Mouse (Mus musculus): ENCODE results near the gene Camta1.

Camta1 gene

GRCm38 (mm10) chr4:151155587-151155986 lies 706.1 kb downstream of the Camta1 start:
- DNase-seq (ENCODE audit: extremely low spot score): no peak

GRCm38 (mm10) chr4:151154306-151154705 lies 707.4 kb downstream of the Camta1 start:
- peak; percentile 19 for DNase-seq (ENCODE audit: extremely low spot score)

GRCm38 (mm10) chr4:151152010-151152409 lies 709.7 kb downstream of the Camta1 start:
- DNase-seq (ENCODE audit: extremely low spot score): no peak

GRCm38 (mm10) chr4:151150842-151151241 lies 710.8 kb downstream of the Camta1 start:
- DNase-seq (ENCODE audit: extremely low spot score): no peak

- no peak for DNase-seq (ENCODE audit: extremely low spot score)
These were observed 711.6 kb downstream of the Camta1 start for GRCm38 (mm10) chr4:151150115-151150514.

- no peak for DNase-seq (ENCODE audit: extremely low spot score)
These were observed 714.1 kb downstream of the Camta1 start for GRCm38 (mm10) chr4:151147541-151147940.

- no peak for DNase-seq (ENCODE audit: extremely low spot score)
These were observed 717.6 kb downstream of the Camta1 start for GRCm38 (mm10) chr4:151144121-151144520.

- peak; percentile 96 for DNase-seq (ENCODE audit: extremely low spot score)
These were observed 720.3 kb downstream of the Camta1 start for GRCm38 (mm10) chr4:151141196-151141880.

GRCm38 (mm10) chr4:151140368-151140982 lies 721.2 kb downstream of the Camta1 start:
- DNase-seq (ENCODE audit: extremely low spot score): peak; percentile 85

- DNase-seq (ENCODE audit: extremely low spot score): peak; percentile 83
These were observed 722.4 kb downstream of the Camta1 start for GRCm38 (mm10) chr4:151139053-151139840.

GRCm38 (mm10) chr4:151138586-151138985 lies 723.1 kb downstream of the Camta1 start:
- DNase-seq (ENCODE audit: extremely low spot score): no peak

- no peak for DNase-seq (ENCODE audit: extremely low spot score)
These were observed 723.5 kb downstream of the Camta1 start for GRCm38 (mm10) chr4:151138135-151138534.

- DNase-seq (ENCODE audit: extremely low spot score): no peak
These were observed 724.0 kb downstream of the Camta1 start for GRCm38 (mm10) chr4:151137701-151138100.

GRCm38 (mm10) chr4:151135491-151135890 lies 726.2 kb downstream of the Camta1 start:
- DNase-seq (ENCODE audit: extremely low spot score): no peak

- no peak for DNase-seq (ENCODE audit: extremely low spot score)
These were observed 727.9 kb downstream of the Camta1 start for GRCm38 (mm10) chr4:151133760-151134159.

- no peak for DNase-seq (ENCODE audit: extremely low spot score)
These were observed 729.2 kb downstream of the Camta1 start for GRCm38 (mm10) chr4:151132493-151132892.

GRCm38 (mm10) chr4:151130756-151131490 lies 730.8 kb downstream of the Camta1 start:
- no peak for DNase-seq (ENCODE audit: extremely low spot score)

- no peak for DNase-seq (ENCODE audit: extremely low spot score)
These were observed 731.7 kb downstream of the Camta1 start for GRCm38 (mm10) chr4:151129725-151130557.

GRCm38 (mm10) chr4:151128641-151129541 lies 732.8 kb downstream of the Camta1 start:
- peak; percentile 87 for DNase-seq (ENCODE audit: extremely low spot score)

All from embryo, embryonic 9.5 days (tissue).